Mouse (Mus musculus) urinary bladder, adult 18-20 months (tissue): ENCODE measurements around the gene Gipr.

Experiments used
- DNase-seq, 2 experiments: peaks; one replicate each; pipeline ENCODE4 v3.0.0; 2022; ENCODE audit warnings: low spot score in 2 of 2, mixed read lengths in 2 of 2

Gipr gene

DNA sequence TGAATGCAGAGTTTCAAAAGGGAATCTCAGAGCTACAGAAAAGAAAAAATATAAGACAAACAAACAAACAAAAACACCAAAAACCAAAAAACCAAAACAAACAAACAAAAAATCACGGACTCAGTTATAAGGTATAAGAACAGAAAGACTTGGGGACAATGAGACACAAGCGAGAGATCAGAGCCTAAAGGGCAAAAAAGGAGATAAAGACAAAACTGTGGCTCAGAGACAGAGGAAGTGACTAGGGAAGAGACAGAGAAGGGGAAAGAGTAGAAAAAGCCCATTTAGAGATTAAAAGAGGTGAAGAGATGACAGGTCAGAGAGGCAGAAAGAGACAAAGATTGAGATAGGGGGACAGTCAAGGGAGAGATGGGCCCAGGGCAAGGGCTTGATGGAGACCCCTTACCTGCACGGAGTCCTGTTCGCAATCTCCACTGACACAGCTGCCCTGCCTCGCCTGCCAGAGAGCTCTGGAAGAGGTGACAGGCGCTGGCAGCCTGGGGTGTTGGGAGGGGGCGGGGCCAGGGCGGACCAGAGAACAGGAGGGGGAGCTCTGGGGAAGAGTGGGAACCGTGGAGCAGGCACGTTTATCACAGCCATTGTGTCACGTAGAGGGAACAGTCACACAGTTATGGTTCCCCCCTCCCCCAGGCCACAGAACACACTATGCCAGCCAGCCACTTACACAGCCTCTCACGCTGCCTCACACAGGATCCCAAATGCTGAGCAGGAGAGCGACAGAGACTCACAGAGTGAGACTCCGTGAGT, at the start of gene Gipr:
Gipr (minus strand) TSS at position 472 of the 768 bp plus-strand sequence.
- DNase-seq = no peak

DNA sequence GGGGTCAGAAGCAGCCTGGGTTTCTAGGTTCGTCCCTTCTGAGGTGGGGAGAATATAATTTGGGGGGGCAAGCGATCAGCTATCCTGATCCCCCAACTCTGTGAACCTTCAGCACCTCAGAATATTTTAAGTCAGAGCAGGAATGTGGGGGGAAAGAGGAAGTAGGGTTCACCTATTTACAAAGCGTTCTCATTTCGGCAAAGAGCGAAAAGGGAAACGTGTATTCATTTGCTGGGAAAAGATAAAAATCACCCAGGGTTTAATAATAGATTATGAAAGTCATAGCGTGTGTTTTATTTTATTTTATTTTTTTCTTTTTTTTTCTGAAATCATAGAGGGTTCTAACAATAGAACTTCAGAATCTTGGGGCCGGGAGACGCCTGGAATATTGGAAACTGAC, 49.0 kb upstream of the Gipr start:
- no peak for DNase-seq

DNA sequence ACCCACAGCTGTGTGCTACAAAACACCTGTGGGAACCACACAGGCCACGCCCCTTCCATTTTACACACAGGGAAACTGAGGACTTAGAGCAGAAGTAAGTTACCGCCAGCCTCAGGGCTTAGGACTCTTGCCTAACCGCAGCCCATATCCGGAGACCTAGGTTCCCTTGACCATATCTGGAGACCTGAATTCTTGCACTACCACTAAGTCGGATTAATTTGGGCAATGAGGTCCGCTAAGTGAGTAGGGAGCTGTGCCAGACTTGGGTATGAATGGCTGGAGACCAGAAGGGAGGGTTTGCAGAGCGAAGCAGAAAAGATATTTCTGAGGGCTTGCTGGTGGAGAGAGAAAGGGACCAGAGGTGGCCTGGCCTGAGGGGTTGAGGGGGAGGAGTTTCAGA, 48.4 kb upstream of the Gipr start:
- no peak for DNase-seq

DNA sequence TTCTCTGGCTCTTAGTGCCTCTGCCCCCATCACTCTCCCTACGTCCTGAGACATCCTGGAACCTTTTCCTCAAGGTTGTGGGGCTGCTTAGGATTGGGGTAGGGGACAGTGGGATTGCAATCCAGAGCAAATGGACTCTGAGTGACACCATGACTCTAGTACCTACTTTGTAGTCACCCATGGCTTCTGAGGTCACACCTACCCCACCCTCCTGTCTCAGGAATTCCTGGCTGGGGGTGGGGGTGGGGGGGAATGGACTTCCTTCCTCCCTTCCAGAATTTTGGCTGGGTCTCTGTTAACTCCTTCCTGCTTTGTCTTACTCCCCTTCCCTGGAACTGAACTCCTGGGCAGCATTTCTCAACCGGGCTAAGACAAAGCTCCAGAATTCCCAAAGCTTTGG, 47.5 kb upstream of the Gipr start:
- DNase-seq = no peak

DNA sequence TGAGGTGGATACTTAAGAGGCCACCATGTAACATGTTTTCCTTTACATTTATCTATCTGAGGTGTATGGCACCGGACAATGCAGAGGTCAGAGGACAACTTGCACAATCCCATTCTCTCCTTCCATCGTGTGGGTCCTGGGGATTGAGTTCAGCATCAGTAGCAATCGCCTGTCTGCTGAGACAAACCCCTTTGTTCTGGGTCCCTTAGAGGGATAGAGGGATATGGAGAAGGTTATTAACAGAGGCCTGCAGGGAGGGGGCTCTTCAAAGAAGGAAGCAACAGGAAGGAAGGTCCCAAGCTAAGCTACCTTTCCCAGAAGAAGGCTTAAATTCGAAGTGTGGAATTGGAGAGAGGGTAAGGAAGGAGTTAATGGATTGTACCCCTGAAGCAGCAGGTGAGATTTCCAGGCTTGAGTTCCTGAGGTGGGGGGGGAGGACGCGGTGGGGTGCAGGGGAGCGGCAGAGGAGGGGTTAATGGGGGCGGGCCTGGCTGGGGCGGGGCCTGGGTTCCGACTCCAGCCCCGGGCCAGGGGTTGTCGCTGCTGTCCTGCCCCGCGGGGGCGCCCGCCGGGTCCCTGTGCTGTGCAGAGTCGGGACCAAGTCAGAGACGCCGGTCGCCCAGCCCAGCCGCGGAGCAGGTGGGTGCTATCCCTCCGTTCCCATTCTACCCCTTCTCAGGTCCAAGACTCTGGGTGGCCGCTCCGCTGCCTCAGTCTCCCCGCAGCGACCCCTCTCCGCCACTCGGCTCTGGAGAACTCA, 46.2 kb upstream of the Gipr start, which contains the start of gene Gpr4:
Gpr4 (plus strand) TSS at position 543 of the 760 bp plus-strand sequence.
- DNase-seq = no peak

DNA sequence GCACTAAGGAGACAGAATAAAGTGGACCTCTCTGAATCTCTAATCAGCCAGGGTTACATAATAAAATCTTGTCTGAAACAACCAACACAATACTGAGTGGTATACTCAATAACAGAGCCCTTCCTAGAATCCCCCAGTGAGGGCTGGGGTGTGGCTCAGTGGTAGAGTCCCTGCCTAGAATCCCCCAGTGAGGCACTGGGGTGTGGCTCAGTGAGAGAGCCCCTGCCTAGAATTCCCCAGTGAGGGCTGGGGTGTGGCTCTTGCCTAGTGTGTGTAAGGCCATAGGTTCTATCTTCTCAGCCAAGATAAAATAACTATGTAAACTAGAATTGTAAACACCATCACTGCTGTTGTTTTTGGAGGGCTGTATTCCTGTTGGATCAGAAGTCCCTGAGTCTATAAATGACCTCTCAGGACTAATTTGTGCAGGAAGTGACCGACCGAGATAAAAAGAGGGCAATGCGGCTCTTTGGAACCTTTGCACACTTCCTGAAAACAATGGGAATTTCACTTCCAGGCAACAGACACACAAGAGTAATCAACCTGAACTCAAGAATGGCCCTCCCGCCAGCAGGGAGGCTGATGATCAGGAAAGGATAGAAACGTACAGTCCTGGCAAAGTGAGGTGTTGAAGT, 45.2 kb upstream of the Gipr start:
- DNase-seq = no peak

DNA sequence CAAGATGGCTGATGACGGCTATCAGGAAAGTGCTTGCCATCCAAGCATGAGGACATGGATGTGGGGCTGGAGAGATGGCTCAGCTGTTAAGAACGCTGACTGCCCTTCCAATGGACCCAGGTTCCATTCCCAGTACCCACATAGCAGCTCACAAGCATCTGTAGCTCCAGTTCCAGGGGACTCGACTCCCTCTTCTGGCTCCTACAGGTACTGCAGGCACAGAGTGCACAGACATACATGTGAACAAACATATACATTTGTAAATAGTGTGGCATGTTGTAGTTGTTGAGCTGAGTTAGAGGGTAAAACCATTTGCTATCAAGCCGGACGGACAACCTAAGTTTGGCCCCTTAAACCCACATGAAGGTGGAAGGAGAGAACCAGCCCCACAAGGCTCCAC, 44.1 kb upstream of the Gipr start:
- DNase-seq = no peak

DNA sequence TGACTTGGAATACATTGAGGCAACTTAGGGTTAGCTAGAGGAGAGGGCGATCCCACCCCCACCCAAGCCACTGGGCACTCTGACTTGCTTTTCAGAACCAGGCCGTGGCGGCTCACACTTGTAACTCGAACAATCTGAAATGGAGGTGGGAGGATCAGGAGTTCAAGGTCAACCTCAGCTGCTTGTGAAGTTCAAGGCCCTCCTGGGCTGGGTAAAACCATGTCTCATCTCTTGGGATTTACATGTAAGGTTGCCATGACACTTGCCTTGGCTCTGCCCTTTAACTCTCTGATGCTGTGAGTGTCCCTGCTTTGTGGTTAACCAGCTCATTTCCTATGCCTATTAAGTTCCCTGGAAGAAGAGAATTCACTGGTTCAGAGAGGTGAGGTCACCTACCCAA, 43.6 kb upstream of the Gipr start:
- no peak for DNase-seq

DNA sequence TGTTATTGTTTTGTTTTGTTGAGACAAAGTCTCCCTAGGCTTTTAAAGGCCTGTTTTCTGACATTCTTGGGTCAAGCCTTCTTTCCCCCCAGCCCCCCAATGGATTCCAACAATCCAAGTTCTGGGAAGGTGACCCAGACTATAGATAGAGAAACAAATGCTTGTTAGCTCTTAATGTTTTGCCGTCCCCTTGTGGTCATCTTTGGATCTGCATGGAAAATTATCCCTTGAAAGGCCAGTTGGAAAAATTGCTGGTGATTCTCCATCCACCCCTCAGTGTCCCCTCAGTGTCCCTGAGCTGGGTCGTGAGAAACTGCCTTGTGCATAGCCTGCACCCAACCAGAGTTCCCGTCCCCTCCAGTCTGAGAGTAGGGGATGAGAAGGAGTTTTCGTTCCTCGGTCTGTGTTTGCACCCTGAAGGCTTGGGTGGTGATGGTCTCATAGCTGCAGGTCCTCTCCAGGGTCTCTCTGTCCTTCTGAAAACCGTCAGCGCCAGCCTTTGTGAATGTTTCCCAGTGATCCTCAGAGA, 43.1 kb upstream of the Gipr start:
- DNase-seq = no peak

DNA sequence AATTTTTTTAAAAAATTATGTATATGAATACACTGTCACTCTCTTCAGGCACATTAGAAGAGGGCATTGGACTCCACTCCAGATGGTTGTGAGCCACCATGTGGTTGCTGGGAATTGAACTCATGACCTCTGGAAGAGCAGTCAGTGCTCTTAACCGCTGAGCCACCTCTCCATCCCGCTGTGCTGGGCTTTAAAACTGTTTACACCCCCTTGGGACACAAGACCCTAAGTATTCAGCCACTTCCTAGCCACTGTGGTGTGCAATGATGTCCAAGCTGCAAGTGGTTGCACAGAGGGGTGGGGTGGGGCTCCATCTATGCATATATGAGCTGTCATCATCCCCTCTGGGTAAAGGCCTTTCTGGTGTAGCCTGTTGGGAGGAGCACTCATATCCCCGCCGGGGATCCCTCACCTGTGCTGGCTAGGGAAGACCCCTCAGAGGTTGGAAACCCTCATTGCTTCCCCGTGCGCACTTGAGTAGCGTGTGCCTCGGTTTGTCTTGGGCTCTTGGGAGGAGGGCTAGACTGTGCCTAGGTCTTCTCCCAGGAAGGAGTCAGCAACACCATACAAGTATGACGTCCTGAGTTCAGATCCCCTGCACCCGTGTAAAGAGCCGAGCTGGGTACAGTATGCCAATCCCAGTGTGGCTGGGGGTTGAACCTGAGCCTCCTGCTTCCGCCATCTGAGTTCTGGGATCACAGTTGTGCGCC, 42.4 kb upstream of the Gipr start:
- DNase-seq = no peak

DNA sequence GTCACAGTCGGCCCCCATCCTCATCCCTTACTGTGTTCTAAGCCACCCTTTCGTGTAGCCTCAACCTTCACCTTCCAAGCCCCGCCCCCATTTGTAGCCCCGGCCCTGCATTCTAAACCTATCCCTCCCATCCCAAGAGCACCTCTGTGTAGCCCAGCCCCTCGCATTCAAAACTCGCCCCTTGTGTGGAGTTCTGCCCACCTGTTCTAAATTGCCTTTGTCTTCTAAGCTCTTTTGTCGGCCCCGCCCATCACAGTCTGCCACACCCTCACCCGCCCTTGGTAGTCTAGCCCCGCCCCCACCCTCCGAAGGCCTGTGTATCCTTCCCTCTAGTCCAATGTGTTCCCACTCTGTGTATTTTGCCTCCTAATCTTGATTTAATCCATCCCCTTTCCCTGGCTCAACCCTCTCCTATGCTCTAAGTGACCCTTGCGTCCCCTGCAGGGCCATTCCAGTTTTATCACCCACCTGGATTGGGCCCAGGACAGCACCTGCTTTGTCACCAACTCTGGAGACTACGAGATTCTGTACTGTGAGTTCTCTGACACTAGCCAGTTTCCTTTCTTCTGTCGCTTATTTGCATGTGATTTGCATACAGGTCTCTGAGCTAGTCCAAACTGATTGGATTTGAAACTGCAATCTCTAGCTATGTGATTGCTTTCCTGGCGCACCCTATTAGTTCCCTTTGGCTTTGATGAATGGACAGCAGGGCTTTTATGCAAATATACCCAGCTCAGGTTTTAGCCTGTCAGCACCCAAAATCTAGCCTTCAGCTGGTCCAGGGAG, 36.3 kb upstream of the Gipr start:
- no peak for DNase-seq

DNA sequence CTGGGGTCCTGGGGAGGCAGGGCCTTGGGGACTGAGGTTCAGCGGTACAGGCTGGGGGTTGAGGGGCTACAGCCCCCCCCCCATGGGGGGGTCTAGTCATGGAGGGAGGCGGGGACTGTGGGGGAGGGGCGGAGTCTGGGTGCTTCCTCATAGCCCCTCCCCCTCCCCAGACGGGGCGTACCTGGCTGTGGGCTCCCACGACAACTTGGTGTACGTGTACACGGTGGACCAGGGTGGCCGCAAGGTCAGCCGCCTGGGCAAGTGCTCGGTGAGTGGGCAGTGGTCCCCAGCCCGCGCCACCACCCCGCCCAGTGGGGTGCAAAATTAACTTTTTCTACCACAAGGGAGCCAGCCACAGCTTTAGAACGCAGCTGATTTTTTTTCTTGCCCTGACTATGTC, 35.7 kb upstream of the Gipr start:
- DNase-seq = no peak

DNA sequence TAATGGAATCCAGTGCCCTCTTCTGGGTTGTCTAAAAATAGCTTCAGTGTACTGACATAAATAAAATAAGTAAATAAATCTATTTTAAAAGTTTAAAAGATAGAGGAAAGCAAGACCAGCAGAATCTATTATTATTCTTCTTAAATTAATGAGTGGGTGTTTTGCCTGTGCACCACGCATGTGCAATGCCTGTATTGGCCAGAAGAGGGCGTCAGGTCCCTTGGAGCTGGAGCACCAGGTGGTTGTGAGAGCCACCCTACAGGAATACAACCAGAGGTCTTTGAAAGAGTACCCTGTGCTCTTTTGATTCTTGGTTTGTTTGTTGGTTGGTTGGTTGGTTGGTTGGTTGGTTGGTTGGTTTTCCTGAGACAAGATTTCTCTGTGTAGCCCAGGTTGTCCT, 32.1 kb upstream of the Gipr start:
- no peak for DNase-seq

DNA sequence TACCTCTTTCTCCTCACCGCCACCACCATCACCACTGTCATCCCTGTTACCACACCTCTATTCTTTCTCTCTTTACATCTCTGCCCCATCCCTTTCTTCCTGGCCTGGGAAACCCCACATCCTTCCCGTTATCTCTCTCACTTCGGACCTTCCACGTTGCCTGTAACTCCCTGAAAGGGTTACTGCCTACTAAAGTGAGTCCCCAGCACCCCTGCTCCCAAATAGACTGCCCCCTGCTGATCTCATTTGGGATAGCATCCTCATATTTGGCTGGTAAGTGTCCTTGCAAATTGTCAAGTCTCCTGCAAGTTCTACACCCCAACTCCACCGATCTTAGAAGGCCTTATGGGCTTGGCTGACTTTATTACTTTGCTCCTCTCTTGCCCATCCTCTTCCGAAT, 30.7 kb upstream of the Gipr start:
- DNase-seq = no peak

DNA sequence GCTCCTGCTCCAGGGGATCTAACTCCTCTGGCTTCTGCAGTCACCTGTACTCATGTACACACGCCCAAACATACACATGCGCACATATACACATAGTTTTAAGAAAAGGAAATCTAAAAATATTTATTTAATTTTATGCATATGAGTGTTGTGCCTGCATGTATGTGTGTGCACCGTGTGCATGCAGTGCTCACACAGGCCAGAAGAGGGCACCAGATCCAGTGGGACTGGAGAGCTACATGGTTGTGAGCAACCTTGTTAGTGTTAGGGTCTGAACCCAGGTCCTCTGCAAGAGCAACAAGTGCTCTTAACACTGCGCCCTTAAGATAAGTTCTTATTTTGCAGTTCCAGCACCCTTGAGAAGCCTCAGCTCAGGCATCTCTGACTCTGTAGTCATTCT, 28.7 kb upstream of the Gipr start:
- DNase-seq = no peak

DNA sequence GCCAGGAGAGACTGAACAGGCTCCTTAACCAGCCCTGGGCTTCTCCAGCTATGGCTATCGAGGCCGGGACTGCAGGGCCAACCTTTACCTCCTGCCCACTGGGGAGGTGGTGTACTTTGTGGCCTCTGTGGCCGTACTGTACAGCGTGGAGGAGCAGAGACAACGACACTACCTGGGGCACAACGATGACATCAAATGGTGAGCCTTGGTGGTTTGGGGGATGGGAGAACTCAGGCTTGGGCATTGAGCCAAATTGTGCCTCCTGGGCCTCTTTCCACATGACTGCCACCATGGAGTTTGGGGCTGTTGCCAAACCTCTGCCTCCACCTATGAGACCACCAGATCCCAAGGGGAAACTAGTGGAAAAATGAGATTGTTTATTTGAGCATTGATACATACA, 18.8 kb upstream of the Gipr start:
- DNase-seq = no peak

DNA sequence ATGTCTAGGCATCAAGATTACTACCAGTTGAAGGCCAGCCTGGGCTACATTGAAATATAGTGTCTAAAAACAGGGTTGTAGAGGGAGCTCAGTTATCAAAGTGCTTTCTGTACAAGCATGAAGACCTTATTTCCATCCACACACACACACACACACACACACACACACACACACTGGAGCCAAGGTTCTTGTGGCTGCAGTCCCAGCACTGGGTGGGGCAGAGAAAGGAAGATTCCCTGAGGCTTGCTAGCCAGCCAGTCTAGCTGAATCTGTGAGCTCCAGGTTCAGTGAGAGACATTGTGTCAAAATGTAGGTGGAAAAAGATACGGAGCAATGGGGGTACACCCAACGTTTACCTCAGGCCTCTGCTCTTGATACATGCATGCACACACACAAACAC, 18.3 kb upstream of the Gipr start:
- DNase-seq = no peak

DNA sequence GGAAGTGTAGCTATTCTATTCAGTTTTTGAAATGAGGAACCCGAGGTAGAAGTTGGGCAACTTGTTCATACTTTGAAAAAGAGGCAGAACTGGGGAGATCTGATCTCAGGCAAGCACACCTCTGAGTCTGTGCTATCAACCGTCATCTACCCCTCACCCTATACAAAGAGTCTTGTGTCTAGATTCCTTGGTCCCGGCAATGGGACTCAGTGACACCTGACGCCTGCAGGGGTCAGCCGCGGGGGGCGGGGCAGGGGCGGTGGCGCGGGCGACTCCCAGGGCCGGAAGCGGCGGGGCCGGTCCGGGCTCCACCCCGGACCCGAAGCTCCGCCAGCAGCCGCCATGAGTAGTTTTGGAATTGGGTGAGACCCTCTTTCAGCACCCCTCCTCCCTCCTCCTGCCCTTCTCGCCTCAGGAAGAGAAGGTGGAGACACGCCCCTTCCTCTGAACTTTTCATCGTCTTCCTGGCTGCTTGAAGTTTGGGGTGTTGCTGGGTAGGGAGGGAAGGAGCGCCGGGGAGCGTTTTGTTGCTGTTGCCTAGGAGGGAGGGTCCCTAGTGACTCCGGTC, 15.0 kb upstream of the Gipr start:
- no peak for DNase-seq

DNA sequence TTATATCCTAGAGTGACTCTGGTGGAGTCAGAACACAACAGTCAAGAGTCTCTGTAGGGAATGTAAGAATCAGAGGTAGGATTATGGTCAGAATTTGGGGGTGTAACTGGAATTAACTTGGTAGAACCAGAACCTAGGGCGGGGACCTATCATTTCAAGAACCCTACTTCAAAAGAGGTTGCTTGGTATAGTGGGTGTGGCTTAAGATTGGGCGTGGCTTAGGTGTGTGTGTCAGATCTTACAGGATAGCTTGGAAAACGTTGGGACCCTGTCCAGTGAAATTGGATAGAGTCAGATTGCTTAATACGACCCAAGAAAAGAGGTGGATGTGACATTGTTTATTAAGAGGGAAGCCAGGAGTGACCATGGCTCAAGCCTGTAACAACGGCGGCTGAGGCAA, 14.0 kb upstream of the Gipr start:
- no peak for DNase-seq

DNA sequence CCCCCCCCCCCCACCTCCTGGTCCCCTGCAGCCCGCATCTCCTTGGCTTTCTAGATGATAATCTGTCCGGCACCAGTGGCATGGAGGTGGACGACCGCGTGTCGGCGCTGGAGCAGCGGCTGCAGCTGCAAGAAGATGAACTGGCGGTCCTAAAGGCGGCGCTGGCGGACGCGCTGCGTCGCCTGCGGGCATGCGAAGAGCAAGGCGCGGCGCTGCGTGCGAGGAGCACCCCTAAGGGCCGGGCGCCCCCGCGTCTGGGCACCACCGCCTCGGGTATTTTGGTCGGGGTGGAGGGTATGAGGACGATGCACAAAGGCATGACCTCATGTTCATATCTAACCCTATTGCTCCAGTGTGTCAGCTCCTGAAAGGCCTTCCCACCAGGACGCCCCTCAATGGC, 13.2 kb upstream of the Gipr start:
- peak in 1 of 2 experiments; percentile 36 for DNase-seq
